Mouse (Mus musculus): ENCODE results near the gene Nox1. TPM values are rescaled to one million over a fixed set of nuclear protein-coding genes. Genes with fewer than 3 reads are reported as not detected.

Gene Nox1
- total and polyA plus RNA-seq, 3 experiments: 0.27 to 0.60 TPM; not detected in 1

DNA sequence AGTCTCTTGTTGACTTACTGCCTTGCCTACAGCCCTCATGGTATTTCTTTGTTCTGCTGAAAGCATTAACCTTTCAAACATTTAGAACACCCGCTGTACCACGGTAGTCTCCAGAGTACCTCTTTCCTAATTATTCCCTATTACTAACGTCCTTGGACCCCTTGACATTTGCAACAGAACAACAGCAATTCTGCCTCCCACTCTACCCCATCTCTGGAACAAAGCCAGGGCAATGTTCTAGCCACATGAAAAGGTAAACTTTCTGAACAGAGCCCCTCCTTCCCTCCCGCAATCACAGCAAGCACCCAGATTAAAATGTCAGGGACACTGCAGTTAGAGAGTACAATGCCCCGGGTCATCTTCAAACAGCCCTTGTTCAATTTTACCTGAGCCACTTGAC lies 39.4 kb upstream of the Nox1 start:
- no peak for TF ChIP-seq POLR2AphosphoS2 (IDR thresholded peaks at IDR 0.05; ENCODE audit: low read length)
- no peak for TF ChIP-seq NELFE (IDR thresholded peaks at IDR 0.05; ENCODE audit: low read depth, low read length)
- no peak for TF ChIP-seq RCOR1 (IDR thresholded peaks at IDR 0.05; ENCODE audit: low read depth, low read length)
- TF ChIP-seq SIN3A (IDR thresholded peaks at IDR 0.05; ENCODE audit: low read length): no peak
- TF ChIP-seq MAZ (IDR thresholded peaks at IDR 0.05; ENCODE audit: low read depth, low read length): no peak
- TF ChIP-seq MAX (IDR thresholded peaks at IDR 0.05; ENCODE audit: low read length): no peak
- TF ChIP-seq ZMIZ1 (IDR thresholded peaks at IDR 0.05; ENCODE audit: low read depth, low read length): no peak
- TF ChIP-seq TCF12 (IDR thresholded peaks at IDR 0.05; ENCODE audit: low read depth, low read length): no peak
- no peak for TF ChIP-seq MYC (IDR thresholded peaks at IDR 0.05; ENCODE audit: low read depth, low read length)
- TF ChIP-seq CHD2 (IDR thresholded peaks at IDR 0.05; ENCODE audit: low read length): no peak
- no peak for TF ChIP-seq ZC3H11A (IDR thresholded peaks at IDR 0.05; ENCODE audit: low read depth, low read length)
- no peak for TF ChIP-seq NRF1 (IDR thresholded peaks at IDR 0.05; ENCODE audit: insufficient read depth, low read depth, low read length, poor library complexity, severe bottlenecking)
- TF ChIP-seq MEF2A (IDR thresholded peaks at IDR 0.05; ENCODE audit: extremely low read depth, insufficient replicate concordance, low read depth, low read length, poor library complexity, severe bottlenecking): no peak
- TF ChIP-seq CHD1 (IDR thresholded peaks at IDR 0.05; ENCODE audit: low read depth, low read length): no peak
- no peak for TF ChIP-seq TBP (IDR thresholded peaks at IDR 0.05; ENCODE audit: low read depth, low read length)
- no peak for TF ChIP-seq GABPA (IDR thresholded peaks at IDR 0.05; ENCODE audit: low read depth, low read length)
- TF ChIP-seq ELF1 (IDR thresholded peaks at IDR 0.05; ENCODE audit: low read depth, low read length): no peak
- H3K4me3 ChIP-seq (ENCODE audit: control insufficient read depth in 1 of 2, insufficient read depth in 1 of 2, low read depth in 2 of 2, low read length in 2 of 2): no peak overlapping the region
- no peaks in the 10 kb centered on the region for H3K79me2 ChIP-seq (ENCODE audit: control insufficient read depth, insufficient read depth, low read length, poor library complexity)
- H3K27ac ChIP-seq (ENCODE audit: control insufficient read depth, low read depth, low read length): no peak overlapping the region
- no peak for DNase-seq (ENCODE audit: low read depth, low spot score)
- H3K4me1 ChIP-seq (ENCODE audit: control insufficient read depth in 1 of 2, insufficient read depth in 2 of 2, low read length in 2 of 2): no peaks in the 10 kb centered on the region
- H3K36me3 ChIP-seq (ENCODE audit: control insufficient read depth in 1 of 2, insufficient read depth in 2 of 2, low read length in 2 of 2): peaks cover 0 to 12% of the 10 kb centered on the region in 2 experiments; a peak in 2 of 4 replicates
- H3K9ac ChIP-seq (ENCODE audit: control insufficient read depth, low read depth, low read length, poor library complexity, severe bottlenecking): no peak overlapping the region
- no peaks in the 10 kb centered on the region for H3K27me3 ChIP-seq (ENCODE audit: control insufficient read depth in 1 of 2, insufficient read depth in 2 of 2, low read length in 2 of 2)
- H3K9me3 ChIP-seq (replicated peaks; ENCODE audit: insufficient read depth, low read length): no peaks in the 10 kb centered on the region

DNA sequence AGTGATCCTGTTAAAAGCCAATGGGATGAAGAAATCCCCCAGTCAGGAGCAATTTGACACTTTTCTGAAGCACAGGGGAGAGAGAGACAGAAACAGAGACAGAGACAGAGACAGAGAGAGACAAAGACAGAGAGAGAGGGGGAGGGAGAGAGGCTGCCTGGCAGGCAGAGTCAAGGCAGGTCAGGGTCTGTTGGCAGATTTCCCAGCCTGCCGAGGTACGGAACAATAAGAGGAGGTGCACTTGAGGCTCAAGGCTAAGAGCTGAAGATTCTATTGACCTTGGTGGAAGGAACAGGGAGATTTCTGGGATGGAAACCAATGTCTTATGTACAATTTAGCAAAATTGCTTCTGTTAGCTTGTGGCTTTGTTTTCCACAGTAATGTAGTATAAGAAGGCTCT lies 26.4 kb upstream of the Nox1 start:
- Histone ChIP-seq H3K36me3 (ENCODE audit: control insufficient read depth in 1 of 2, insufficient read depth in 2 of 2, low read length in 2 of 2) (peaks cover 0 to 11% of the 10 kb centered on the region in 2 experiments; a peak in 2 of 4 replicates), H3K79me2 (ENCODE audit: control insufficient read depth, insufficient read depth, low read length, poor library complexity) (no peaks in the 10 kb centered on the region), H3K4me1 (ENCODE audit: control insufficient read depth in 1 of 2, insufficient read depth in 2 of 2, low read length in 2 of 2) (no peaks in the 10 kb centered on the region), H3K27ac (ENCODE audit: control insufficient read depth, low read depth, low read length) (no peak overlapping the region), H3K9me3 (replicated peaks; ENCODE audit: insufficient read depth, low read length) (no peaks in the 10 kb centered on the region), H3K4me3 (ENCODE audit: control insufficient read depth in 1 of 2, insufficient read depth in 1 of 2, low read depth in 2 of 2, low read length in 2 of 2) (no peak overlapping the region), H3K27me3 (ENCODE audit: control insufficient read depth in 1 of 2, insufficient read depth in 2 of 2, low read length in 2 of 2) (no peaks in the 10 kb centered on the region), H3K9ac (ENCODE audit: control insufficient read depth, low read depth, low read length, poor library complexity, severe bottlenecking) (no peak overlapping the region)
- no peak for TF ChIP-seq USF1 (IDR thresholded peaks at IDR 0.05; ENCODE audit: low read depth, low read length)
- TF ChIP-seq ELF1 (IDR thresholded peaks at IDR 0.05; ENCODE audit: low read depth, low read length): no peak
- DNase-seq (ENCODE audit: low read depth, low spot score): peak; percentile 44
